14 mouse cellular contexts compared by ENCODE assay signal in the genomic region with DNA sequence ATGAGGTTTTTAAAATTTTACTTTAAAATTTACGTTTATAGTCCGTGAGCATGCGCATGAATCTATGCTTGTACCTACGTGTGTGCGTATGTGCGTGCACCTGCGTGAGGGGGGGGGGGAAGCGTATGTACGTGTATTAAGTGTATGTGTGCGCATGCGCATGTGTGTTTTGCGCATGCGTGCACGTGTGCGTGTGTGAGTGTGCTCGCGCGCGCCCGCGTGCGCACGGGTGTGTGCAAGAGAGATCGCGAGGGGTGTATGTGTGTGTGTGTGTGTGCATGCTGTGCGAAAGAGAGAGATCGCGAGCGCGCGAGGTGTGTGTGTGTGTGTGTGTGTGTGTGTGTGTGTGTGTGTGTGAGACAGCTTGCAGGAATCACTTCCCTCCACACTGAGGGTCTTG.
"Had no signal": no experiment of that assay in that cellular context is flagged by ENCODE, and none has a peak within 500 bp of the region (broad histone marks: within the 10 kb centered on the region; RNA-seq: fewer than 3 reads in every experiment).

No protein-coding gene starts in this region.

- H3K9ac ChIP-seq: limb, embryonic 12.5 days; liver, embryonic 15.5 days; midbrain, embryonic 15.5 days; neural tube, embryonic 13.5 days; stomach, embryonic 15.5 days had no signal

- H3K27ac ChIP-seq: layer of hippocampus, adult 2 months; limb, embryonic 12.5 days; liver, embryonic 15.5 days; midbrain, embryonic 15.5 days; neural tube, embryonic 13.5 days; stomach, embryonic 15.5 days had no signal

- H3K4me1 ChIP-seq: limb, embryonic 12.5 days; midbrain, embryonic 15.5 days; neural tube, embryonic 13.5 days; stomach, embryonic 15.5 days had no signal

- H3K9me3 ChIP-seq: limb, embryonic 12.5 days; liver, embryonic 15.5 days; midbrain, embryonic 15.5 days; neural tube, embryonic 13.5 days; stomach, embryonic 15.5 days had no signal

- DNase-seq: kidney, postnatal 10 days; kidney, postnatal 4 days; lung, adult 2 months; lung, postnatal 36 days; right cerebral cortex, postnatal 14 days; thymus, adult 18-20 months; thymus, postnatal 14 days had no signal

- ATAC-seq: lung, postnatal 0 days had no signal

- H3K4me3 ChIP-seq: layer of hippocampus, adult 2 months; limb, embryonic 12.5 days; liver, embryonic 15.5 days; midbrain, embryonic 15.5 days; neural tube, embryonic 13.5 days; stomach, embryonic 15.5 days had no signal

- H3K4me2 ChIP-seq: limb, embryonic 12.5 days; liver, embryonic 15.5 days; midbrain, embryonic 15.5 days; neural tube, embryonic 13.5 days; stomach, embryonic 15.5 days had no signal

- H3K27me3 ChIP-seq: limb, embryonic 12.5 days; liver, embryonic 15.5 days; midbrain, embryonic 15.5 days; neural tube, embryonic 13.5 days; stomach, embryonic 15.5 days had no signal
